Mouse (Mus musculus) testis, adult 2 months (tissue): Measurements from ENCODE around the gene Galnt6.

Experiments used
- CTCF ChIP-seq: fragments of 200-500 bp; IDR thresholded peaks from 2 replicates; pipeline ENCODE4 v1.5.1; 2012; ENCODE audit warnings: low read depth, mild to moderate bottlenecking, inconsistent platforms, low read length, moderate library complexity; ENCODE audit not compliant: control insufficient read depth, insufficient read depth, insufficient replicate concordance
- POLR2A ChIP-seq: fragments of 200-500 bp; IDR thresholded peaks from 2 replicates; pipeline ENCODE4 v1.6.1; 2012; ENCODE audit warnings: low read depth, mild to moderate bottlenecking, inconsistent platforms, low read length, moderate library complexity; ENCODE audit not compliant: control insufficient read depth

GRCm38 (mm10) chr15:100655201-100655600, 74.0 kb downstream of the Galnt6 start:
- TF ChIP-seq POLR2A = no peak
- no peak for TF ChIP-seq CTCF
